Mouse (Mus musculus) CD4-positive helper T cell, adult 2 months (primary cell): ENCODE data around the gene Actn4.
"Not testable (repeated sequence)": the region's sequence is repeated elsewhere in the genome, so short reads cannot be mapped to it uniquely, and the experiment has no call there.

ENCODE experiments used
- DNase-seq: peaks from one replicate; pipeline ENCODE4 v3.0.0-alpha.2; 2012; ENCODE audit warnings: low read depth, missing footprints, low spot score

Actn4 gene

GRCm38 (mm10) chr7:28969672-28970394 is 7.7 kb upstream of the Actn4 start:
- DNase-seq = no peak

- no peak for DNase-seq
Observed at GRCm38 (mm10) chr7:28969271-28969670, 7.1 kb upstream of the Actn4 start.

GRCm38 (mm10) chr7:28968120-28968519 is 6.0 kb upstream of the Actn4 start:
- not testable (repeated sequence) for DNase-seq

- DNase-seq = no peak
Observed at GRCm38 (mm10) chr7:28966751-28967505, 4.8 kb upstream of the Actn4 start.

- no peak for DNase-seq
Observed at GRCm38 (mm10) chr7:28966181-28966580, 4.0 kb upstream of the Actn4 start.

- no peak for DNase-seq
Observed at GRCm38 (mm10) chr7:28965346-28965840, 3.3 kb upstream of the Actn4 start.

- no peak for DNase-seq
Observed at GRCm38 (mm10) chr7:28963399-28963923, 1.3 kb upstream of the Actn4 start.

- DNase-seq = no peak
Observed at GRCm38 (mm10) chr7:28961584-28961926, 585 bp downstream of the Actn4 start.

- no peak for DNase-seq
Observed at GRCm38 (mm10) chr7:28960354-28961046, 1.6 kb downstream of the Actn4 start.

GRCm38 (mm10) chr7:28959505-28960045 is 2.6 kb downstream of the Actn4 start:
- no peak for DNase-seq

GRCm38 (mm10) chr7:28958770-28959169 is 3.4 kb downstream of the Actn4 start:
- DNase-seq = no peak

GRCm38 (mm10) chr7:28957997-28958725 is 4.0 kb downstream of the Actn4 start:
- no peak for DNase-seq

GRCm38 (mm10) chr7:28957286-28957685 is 4.9 kb downstream of the Actn4 start:
- DNase-seq = no peak

- DNase-seq = peak; percentile 49
Observed at GRCm38 (mm10) chr7:28956270-28956669, 5.9 kb downstream of the Actn4 start.

GRCm38 (mm10) chr7:28955295-28955897 is 6.7 kb downstream of the Actn4 start:
- DNase-seq = no peak

GRCm38 (mm10) chr7:28954773-28955172 is 7.4 kb downstream of the Actn4 start:
- no peak for DNase-seq

- DNase-seq = no peak
Observed at GRCm38 (mm10) chr7:28953476-28954376, 8.4 kb downstream of the Actn4 start.

- no peak for DNase-seq
Observed at GRCm38 (mm10) chr7:28952786-28953185, 9.4 kb downstream of the Actn4 start.

- no peak for DNase-seq
Observed at GRCm38 (mm10) chr7:28951764-28952163, 10.4 kb downstream of the Actn4 start.
